Mouse (Mus musculus): ENCODE measurements around the gene Ccdc96.

- TF ChIP-seq CTCF (IDR thresholded peaks at IDR 0.05; ENCODE audit: borderline replicate concordance, control insufficient read depth, extremely low read depth, insufficient read depth, low read length, poor library complexity) (no peak), POLR2A (IDR thresholded peaks at IDR 0.05; ENCODE audit: control insufficient read depth, extremely low read depth, insufficient read depth, low read length, poor library complexity) (no peak)
Observed at GRCm38 (mm10) chr5:36529698-36530097, 45.3 kb downstream of the Ccdc96 start.

Data from thymus, adult 2 months (tissue).